Mouse (Mus musculus) liver, adult 2 months (tissue): ENCODE measurements at regions not wholly inside any gene's neighbourhood (a gene's known extent, or its start where the extent isn't known, plus 50 kb on each side); places are given as distances from the start of the nearest gene placed in this dataset.

ENCODE experiments used
- CTCF ChIP-seq: fragments of 200-500 bp; IDR thresholded peaks from 2 replicates; pipeline ENCODE4 v1.5.1; 2011; ENCODE audit warnings: low read depth, low read length, control low read depth
- POLR2A ChIP-seq: fragments of 200-500 bp; IDR thresholded peaks from 2 replicates; pipeline ENCODE4 v1.6.1; 2011; ENCODE audit warnings: low read length, control low read depth; ENCODE audit not compliant: insufficient read depth; ENCODE audit errors: extremely low read depth

DNA sequence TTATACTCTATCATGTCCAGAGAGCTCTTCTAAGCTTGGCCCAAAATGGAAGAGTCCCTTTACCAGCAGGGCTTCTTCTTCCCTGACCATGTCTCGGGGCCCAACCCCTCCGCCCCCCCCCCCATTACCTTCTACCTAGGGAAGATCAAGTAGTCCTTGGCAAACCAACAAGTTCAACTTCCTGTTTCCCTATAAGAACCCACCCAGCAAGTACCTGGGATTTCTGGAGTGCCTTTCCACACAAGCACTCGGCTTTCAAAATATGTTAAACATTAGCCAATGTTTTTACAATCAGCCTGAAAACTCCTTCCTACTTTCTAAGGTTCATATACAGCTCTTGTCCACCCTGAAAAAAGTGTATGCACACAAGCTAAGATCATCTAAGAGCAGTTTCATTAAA is 198.2 kb downstream of the Pax3 start:
- no peak for TF ChIP-seq CTCF
- no peak for TF ChIP-seq POLR2A
